Mouse (Mus musculus) gastrocnemius, postnatal 36 days (tissue): Measurements from ENCODE around the gene Dgkh. TPM values are rescaled to one million over a fixed set of nuclear protein-coding genes. Genes with fewer than 3 reads are reported as not detected.

ENCODE experiments used
- DNase-seq, 2 experiments: peaks; one replicate each; pipeline ENCODE4 v3.0.0; 2022
- intact Hi-C: fragments of 180-260 bp; cut with DNase I; formaldehyde crosslinking; loops from one replicate; pipeline ENCODE4 v1.15.1; 2025
- total RNA-seq, 2 experiments: library from RNA; stranded (reverse); gene quantifications; 2 replicates each; pipeline ENCODE4 v1.2.3; 2021

Dgkh gene
- total RNA-seq, 2 experiments from 2014 or later: 2.4 to 3.2 TPM

- DNase-seq: no peak
- intact Hi-C loops: no loop called here
Observed at GRCm38 (mm10) chr14:78684171-78684570, 48.4 kb downstream of the Dgkh start.

GRCm38 (mm10) chr14:78678981-78679380 is 53.6 kb downstream of the Dgkh start:
- intact Hi-C loops: loop anchor here (10.0 kb wide), 2 partner anchors 166 to 646 kb away; partner anchors contain the start of gene Vwa8

GRCm38 (mm10) chr14:78677852-78678588 is 54.6 kb downstream of the Dgkh start:
- no peak for DNase-seq
- intact Hi-C loops: loop anchor here (10.0 kb wide), 2 partner anchors 167 to 647 kb away; partner anchors contain the start of gene Vwa8

More at GRCm38 (mm10) chr14:78678981-78679380, 53.6 kb downstream of the Dgkh start:
- DNase-seq: no peak

GRCm38 (mm10) chr14:78676457-78676856 is 56.1 kb downstream of the Dgkh start:
- no peak for DNase-seq
- intact Hi-C loops: loop anchor here (10.0 kb wide), 2 partner anchors 168 to 648 kb away; partner anchors contain the start of gene Vwa8

GRCm38 (mm10) chr14:78674606-78675005 is 58.0 kb downstream of the Dgkh start:
- intact Hi-C loops: loop anchor here (5.0 to 10.0 kb wide), 3 partner anchors 170 to 650 kb away; partner anchors contain the start of gene Vwa8
- no peak for DNase-seq

GRCm38 (mm10) chr14:78669986-78670385 is 62.6 kb downstream of the Dgkh start:
- no peak for DNase-seq
- intact Hi-C loops: loop anchor here (2.0 to 10.0 kb wide), 4 partner anchors 175 to 655 kb away; partner anchors contain the start of gene Vwa8

GRCm38 (mm10) chr14:78668291-78668690 is 64.3 kb downstream of the Dgkh start:
- peak; percentile 28 to 62 for DNase-seq
- intact Hi-C loops: loop anchor here (2.0 kb wide), 1 partner anchor 439 kb away; no protein-coding TSS in a partner anchor

- intact Hi-C loops: loop anchor here (2.0 kb wide), 1 partner anchor 439 kb away; no protein-coding TSS in a partner anchor
Observed at GRCm38 (mm10) chr14:78667763-78668162, 64.8 kb downstream of the Dgkh start.

GRCm38 (mm10) chr14:78662641-78663040 is 69.9 kb downstream of the Dgkh start:
- intact Hi-C loops: no loop called here
- DNase-seq: no peak

More at GRCm38 (mm10) chr14:78667763-78668162, 64.8 kb downstream of the Dgkh start:
- no peak for DNase-seq

GRCm38 (mm10) chr14:78661462-78661861 is 71.1 kb downstream of the Dgkh start:
- intact Hi-C loops: no loop called here
- DNase-seq: no peak

GRCm38 (mm10) chr14:78658697-78659096 is 73.9 kb downstream of the Dgkh start:
- intact Hi-C loops: no loop called here
- DNase-seq: no peak

- intact Hi-C loops: no loop called here
Observed at GRCm38 (mm10) chr14:78656832-78657626, 75.5 kb downstream of the Dgkh start.

GRCm38 (mm10) chr14:78654939-78655556 is 77.5 kb downstream of the Dgkh start:
- intact Hi-C loops: no loop called here
- no peak for DNase-seq

More at GRCm38 (mm10) chr14:78656832-78657626, 75.5 kb downstream of the Dgkh start:
- no peak for DNase-seq

- intact Hi-C loops: no loop called here
- no peak for DNase-seq
Observed at GRCm38 (mm10) chr14:78654196-78654595, 78.4 kb downstream of the Dgkh start.

GRCm38 (mm10) chr14:78653333-78653732 is 79.2 kb downstream of the Dgkh start:
- intact Hi-C loops: no loop called here
- no peak for DNase-seq

GRCm38 (mm10) chr14:78651696-78652095 is 80.9 kb downstream of the Dgkh start:
- intact Hi-C loops: no loop called here
- no peak for DNase-seq

- intact Hi-C loops: no loop called here
- no peak for DNase-seq
Observed at GRCm38 (mm10) chr14:78650379-78651095, 82.0 kb downstream of the Dgkh start.

- DNase-seq: no peak
- intact Hi-C loops: no loop called here
Observed at GRCm38 (mm10) chr14:78649525-78650274, 82.9 kb downstream of the Dgkh start.

- intact Hi-C loops: no loop called here
- no peak for DNase-seq
Observed at GRCm38 (mm10) chr14:78645622-78646021, 87.0 kb downstream of the Dgkh start.
